Mouse (Mus musculus) layer of hippocampus, postnatal 10 days (tissue): ENCODE results near the gene Ifnlr1. TPM values are rescaled to one million over a fixed set of nuclear protein-coding genes. Genes with fewer than 3 reads are reported as not detected.
"Not testable (repeated sequence)": the region's sequence is repeated elsewhere in the genome, so short reads cannot be mapped to it uniquely, and the experiment has no call there.

Source experiments
- DNase-seq, 2 experiments: peaks; one replicate each; pipeline ENCODE4 v3.0.0; 2021; ENCODE audit warnings: low spot score in 2 of 2
- total RNA-seq, 2 experiments: library from RNA; stranded (reverse); gene quantifications; 2 replicates each; pipeline ENCODE4 v1.2.3; 2021

Ifnlr1 gene
- total RNA-seq, 2 experiments from 2014 or later = 0.41 to 0.42 TPM

GRCm38 (mm10) chr4:135683553-135683952 is 2.5 kb upstream of the Ifnlr1 start:
- peak in 1 of 2 experiments; percentile 36 for DNase-seq

GRCm38 (mm10) chr4:135684731-135685130 is 1.4 kb upstream of the Ifnlr1 start:
- DNase-seq = no peak

GRCm38 (mm10) chr4:135686568-135686953 is 474 bp downstream of the Ifnlr1 start:
- no peak for DNase-seq

- no peak for DNase-seq
These were observed 3.7 kb downstream of the Ifnlr1 start for GRCm38 (mm10) chr4:135689797-135690196.

GRCm38 (mm10) chr4:135690241-135690640 is 4.2 kb downstream of the Ifnlr1 start:
- DNase-seq = no peak

GRCm38 (mm10) chr4:135692916-135693315 is 6.8 kb downstream of the Ifnlr1 start:
- no peak for DNase-seq

- no peak for DNase-seq
These were observed 12.4 kb downstream of the Ifnlr1 start for GRCm38 (mm10) chr4:135698498-135698897.

GRCm38 (mm10) chr4:135703497-135703896 is 17.4 kb downstream of the Ifnlr1 start:
- DNase-seq = no peak

- DNase-seq = no peak
These were observed 17.9 kb downstream of the Ifnlr1 start for GRCm38 (mm10) chr4:135704016-135704415.

- DNase-seq = no peak
These were observed 20.0 kb downstream of the Ifnlr1 start for GRCm38 (mm10) chr4:135706045-135706444.

- DNase-seq = peak; percentile 85 to 88
These were observed 23.0 kb downstream of the Ifnlr1 start for GRCm38 (mm10) chr4:135709072-135709564.

GRCm38 (mm10) chr4:135709621-135710020 is 23.5 kb downstream of the Ifnlr1 start:
- no peak for DNase-seq

GRCm38 (mm10) chr4:135710392-135710791 is 24.3 kb downstream of the Ifnlr1 start:
- no peak for DNase-seq

- DNase-seq = no peak
These were observed 28.7 kb downstream of the Ifnlr1 start for GRCm38 (mm10) chr4:135714776-135715175.

- not testable (repeated sequence) for DNase-seq
These were observed 30.4 kb downstream of the Ifnlr1 start for GRCm38 (mm10) chr4:135716438-135716837.

- DNase-seq = no peak
These were observed 36.6 kb downstream of the Ifnlr1 start for GRCm38 (mm10) chr4:135722540-135723290.

GRCm38 (mm10) chr4:135726416-135726815 is 40.3 kb downstream of the Ifnlr1 start:
- no peak for DNase-seq

GRCm38 (mm10) chr4:135727817-135728216 is 41.7 kb downstream of the Ifnlr1 start, which contains the start of gene Il22ra1:
Gene Il22ra1 (plus strand): TSS chr4:135728172.
- DNase-seq = no peak

GRCm38 (mm10) chr4:135730204-135730603 is 44.1 kb downstream of the Ifnlr1 start:
- DNase-seq = peak in 1 of 2 experiments; percentile 28

GRCm38 (mm10) chr4:135730951-135731350 is 44.9 kb downstream of the Ifnlr1 start:
- DNase-seq = no peak

GRCm38 (mm10) chr4:135733901-135734300 is 47.8 kb downstream of the Ifnlr1 start:
- DNase-seq = peak; percentile 38 to 58

- no peak for DNase-seq
These were observed 50.8 kb downstream of the Ifnlr1 start for GRCm38 (mm10) chr4:135736903-135737302.

- DNase-seq = no peak
These were observed 52.1 kb downstream of the Ifnlr1 start for GRCm38 (mm10) chr4:135738237-135738636.
